ENCODE assay signal across 9 mouse cellular contexts in genomic region chr17:46612820-46613219, GRCm38 (mm10). TPM values are rescaled to one million over a fixed set of nuclear protein-coding genes. Genes with fewer than 3 reads are reported as not detected.
DNase-seq lines count a peak whose midpoint lies in the region; ATAC-seq and TF ChIP-seq lines count a peak whose summit lies in the region.
"Had no signal": no experiment of that assay in that cellular context is flagged by ENCODE, and none has a peak within 500 bp of the region (broad histone marks: within the 10 kb centered on the region; RNA-seq: fewer than 3 reads in every experiment).

No protein-coding gene starts in this region.

- H3K9me3 ChIP-seq in heart, embryonic 13.5 days: no peaks in the 10 kb centered on the region
- H3K9me3 ChIP-seq in ES-E14 (ENCODE audit: control insufficient read depth, insufficient read depth, low read depth, low read length): no peaks in the 10 kb centered on the region
- no peaks in the 10 kb centered on the region for H3K9me3 ChIP-seq in limb, embryonic 14.5 days (ENCODE audit: control insufficient read depth, low read length)

- no peaks in the 10 kb centered on the region for H3K27me3 ChIP-seq in heart, embryonic 13.5 days (replicated peaks)
- H3K27me3 ChIP-seq in limb, embryonic 14.5 days (ENCODE audit: control insufficient read depth, insufficient read depth, low read length): no peaks in the 10 kb centered on the region

- TF ChIP-seq POLR2A in limb, embryonic 14.5 days (IDR thresholded peaks at IDR 0.05; ENCODE audit: borderline replicate concordance, extremely low read depth, insufficient read depth, insufficient read length): no peak

- H3K4me2 ChIP-seq in heart, embryonic 13.5 days: peak overlapping the region; percentile 16; the same call in 1 of the 2 replicates
- H3K4me2 ChIP-seq in limb, embryonic 14.5 days (replicated peaks; ENCODE audit: low read depth, low read length, severe bottlenecking): peak overlapping the region; percentile 27

- H3K4me1 ChIP-seq in heart, embryonic 13.5 days: peaks cover 77% of the 10 kb centered on the region
- H3K4me1 ChIP-seq in ES-E14 (ENCODE audit: control insufficient read depth in 2 of 2, insufficient read depth in 2 of 2, low read length in 2 of 2, poor library complexity in 1 of 2): peaks cover 33 to 43% of the 10 kb centered on the region in 2 experiments
- peaks cover 60% of the 10 kb centered on the region for H3K4me1 ChIP-seq in limb, embryonic 14.5 days (ENCODE audit: control insufficient read depth, insufficient read depth, low read length)

- peak overlapping the region; percentile 60 for H3K9ac ChIP-seq in heart, embryonic 13.5 days
- no peak overlapping the region for H3K9ac ChIP-seq in ES-E14 (ENCODE audit: insufficient read depth, low read depth, low read length, poor library complexity, severe bottlenecking)
- H3K9ac ChIP-seq in limb, embryonic 14.5 days (ENCODE audit: low read depth, low read length, severe bottlenecking): 0 out of 2 replicates have a peak overlapping the region, but pooled peaks have one; percentile 2

- DNase-seq in heart, postnatal 36 days: no peak
- no peak for DNase-seq in ES-E14 (ENCODE audit: low read depth, low spot score)
- DNase-seq in kidney, adult 11 months: peak; percentile 59
- no peak for DNase-seq in limb, embryonic 14.5 days (ENCODE audit: low spot score)
- DNase-seq in MN1 (ENCODE audit: low spot score): no peak
- DNase-seq in left cerebral cortex, adult 8-10 months (ENCODE audit: low spot score in 2 of 2): no peak
- DNase-seq in layer of hippocampus, adult 8-10 months (ENCODE audit: low spot score in 2 of 2): no peak
- DNase-seq: gastrocnemius, postnatal 14 days had no signal

- intact Hi-C loops in heart, postnatal 36 days (cut with DNase I): no loop called here

- no peak overlapping the region for H3K4me3 ChIP-seq in heart, embryonic 13.5 days
- H3K4me3 ChIP-seq in ES-E14 (ENCODE audit: insufficient read depth in 1 of 2, low read depth in 1 of 2, low read length in 2 of 2, poor library complexity in 1 of 2, severe bottlenecking in 1 of 2): no peak overlapping the region
- no peak overlapping the region for H3K4me3 ChIP-seq in limb, embryonic 14.5 days (replicated peaks; ENCODE audit: low read length)

- WGBS in heart, embryonic 13.5 days: 39% methylated on average over 4 of the region's 4 CpGs
- WGBS in limb, embryonic 14.5 days: 10% methylated on average over 4 of the region's 4 CpGs

- H3K27ac ChIP-seq in heart, embryonic 13.5 days (replicated peaks): peak overlapping the region; percentile 61
- peak overlapping the region; percentile 45; the same call in 1 of the 2 replicates for H3K27ac ChIP-seq in ES-E14 (ENCODE audit: insufficient read depth, low read depth, low read length, poor library complexity, severe bottlenecking)
- no peak overlapping the region for H3K27ac ChIP-seq in limb, embryonic 14.5 days (replicated peaks; ENCODE audit: low read depth, low read length)

- no peaks in the 10 kb centered on the region for H3K36me3 ChIP-seq in heart, embryonic 13.5 days
- H3K36me3 ChIP-seq in ES-E14 (ENCODE audit: control insufficient read depth, insufficient read depth, low read length, poor library complexity, severe bottlenecking): no peaks in the 10 kb centered on the region; the same call in 1 of the 2 replicates
- no peaks in the 10 kb centered on the region; the same call in 1 of the 2 replicates for H3K36me3 ChIP-seq in limb, embryonic 14.5 days (ENCODE audit: control insufficient read depth, insufficient read depth, low read length)

- ATAC-seq in heart, embryonic 13.5 days (ENCODE audit: extremely low read depth, insufficient number of reproducible peaks, low FRiP score, low TSS enrichment): no peak
- ATAC-seq in limb, embryonic 14.5 days (ENCODE audit: low FRiP score, low read depth): no peak

- in situ Hi-C loops in ES-E14 (cut with MboI; ENCODE audit: low sequenced_read_pairs in 2 of 2, unreplicated experiment in 2 of 2): no loop called here

TF ChIP-seq in ES-E14, 5 proteins besides CTCF, POLR2A, EP300 and RAD21:
- TF ChIP-seq ZC3H11A (IDR thresholded peaks at IDR 0.05; ENCODE audit: borderline replicate concordance, low read depth, low read length) (no peak), HCFC1 (IDR thresholded peaks at IDR 0.05; ENCODE audit: borderline replicate concordance, insufficient read depth, low read length) (no peak), CHD2 (IDR thresholded peaks at IDR 0.05; ENCODE audit: low read depth, low read length) (no peak), ZNF384 (IDR thresholded peaks at IDR 0.05; ENCODE audit: low read depth, low read length) (no peak), MAFK (IDR thresholded peaks at IDR 0.05; ENCODE audit: insufficient read depth, low read depth, low read length) (no peak)

RNA-seq across cellular contexts. Expression of gene Ptk7, which starts 16.5 kb away (rescaled TPM):
- polyA plus RNA-seq in heart, embryonic 13.5 days (2015; fragmentation: Nextera tagmentation; extraction: Ambion mirVana): 49.3 and 52.6 TPM in 2 replicates
- total RNA-seq in heart, postnatal 36 days (2021): 1 to 10 TPM; 2.7 to 4.0 TPM
- 200 and 384 TPM in 2 replicates for total RNA-seq in ES-E14 (2012; rRNA removed)
- 89.4 and 116 TPM in 2 replicates for polyA plus RNA-seq in limb, embryonic 14.5 days (2012; rRNA removed)
- polyA plus RNA-seq in limb, embryonic 14.5 days (2014; fragmentation: Nextera tagmentation; extraction: Ambion mirVana): 73.8 and 84.6 TPM in 2 replicates
- 10 to 100 TPM; 11.2 to 12.9 (median 11.8) TPM for total RNA-seq in left cerebral cortex, adult 8-10 months (2022)
- 1 to 10 TPM; 8.2 to 9.2 (median 8.9) TPM for total RNA-seq in layer of hippocampus, adult 8-10 months (2022)

RNA-seq across cellular contexts. Expression of gene Klc4, which starts 33.0 kb away (rescaled TPM):
- 18.6 and 20.5 TPM in 2 replicates for polyA plus RNA-seq in heart, embryonic 13.5 days (2015; fragmentation: Nextera tagmentation; extraction: Ambion mirVana)
- 10 to 100 TPM; 24.5 to 29.1 TPM for total RNA-seq in heart, postnatal 36 days (2021)
- total RNA-seq in ES-E14 (2012; rRNA removed): 17.8 and 20.7 TPM in 2 replicates
- polyA plus RNA-seq in limb, embryonic 14.5 days (2012; rRNA removed): 19.5 and 20.4 TPM in 2 replicates
- 19.3 and 21.5 TPM in 2 replicates for polyA plus RNA-seq in limb, embryonic 14.5 days (2014; fragmentation: Nextera tagmentation; extraction: Ambion mirVana)
- 10 to 100 TPM; 20.8 to 23.4 (median 22.5) TPM for total RNA-seq in left cerebral cortex, adult 8-10 months (2022)
- total RNA-seq in layer of hippocampus, adult 8-10 months (2022): 10 to 100 TPM; 18.9 to 21.8 (median 21.1) TPM

RNA-seq across cellular contexts. Expression of gene Mrpl2, which starts 33.2 kb away (rescaled TPM):
- 98.0 and 111 TPM in 2 replicates for polyA plus RNA-seq in heart, embryonic 13.5 days (2015; fragmentation: Nextera tagmentation; extraction: Ambion mirVana)
- total RNA-seq in heart, postnatal 36 days (2021): 100 to 1,000 TPM; 130 to 134 TPM
- total RNA-seq in ES-E14 (2012; rRNA removed): 205 and 261 TPM in 2 replicates
- polyA plus RNA-seq in limb, embryonic 14.5 days (2012; rRNA removed): 68.0 and 91.1 TPM in 2 replicates
- 103 and 113 TPM in 2 replicates for polyA plus RNA-seq in limb, embryonic 14.5 days (2014; fragmentation: Nextera tagmentation; extraction: Ambion mirVana)
- total RNA-seq in left cerebral cortex, adult 8-10 months (2022): 10 to 100 TPM; 54.2 to 66.0 (median 59.1) TPM
- total RNA-seq in layer of hippocampus, adult 8-10 months (2022): 10 to 100 TPM; 43.7 to 60.5 (median 51.2) TPM

RNA-seq across cellular contexts. Expression of gene Cul7, which starts 37.3 kb away (rescaled TPM):
- 41.1 and 41.4 TPM in 2 replicates for polyA plus RNA-seq in heart, embryonic 13.5 days (2015; fragmentation: Nextera tagmentation; extraction: Ambion mirVana)
- total RNA-seq in heart, postnatal 36 days (2021): 10 to 100 TPM; 20.7 to 23.8 TPM
- total RNA-seq in ES-E14 (2012; rRNA removed): 88.5 and 96.1 TPM in 2 replicates
- 135 and 149 TPM in 2 replicates for polyA plus RNA-seq in limb, embryonic 14.5 days (2012; rRNA removed)
- 52.6 and 58.2 TPM in 2 replicates for polyA plus RNA-seq in limb, embryonic 14.5 days (2014; fragmentation: Nextera tagmentation; extraction: Ambion mirVana)
- total RNA-seq in left cerebral cortex, adult 8-10 months (2022): 10 to 100 TPM; 28.0 to 33.6 (median 32.5) TPM
- 10 to 100 TPM; 22.6 to 26.4 (median 23.4) TPM for total RNA-seq in layer of hippocampus, adult 8-10 months (2022)

RNA-seq across cellular contexts. Expression of gene Srf, which starts 56.8 kb away (rescaled TPM):
- polyA plus RNA-seq in heart, embryonic 13.5 days (2015; fragmentation: Nextera tagmentation; extraction: Ambion mirVana): 11.6 and 13.1 TPM in 2 replicates
- 10 to 100 TPM; 85.7 to 94.7 TPM for total RNA-seq in heart, postnatal 36 days (2021)
- 65.2 and 75.6 TPM in 2 replicates for total RNA-seq in ES-E14 (2012; rRNA removed)
- polyA plus RNA-seq in limb, embryonic 14.5 days (2012; rRNA removed): 87.2 and 129 TPM in 2 replicates
- 9.6 and 10.2 TPM in 2 replicates for polyA plus RNA-seq in limb, embryonic 14.5 days (2014; fragmentation: Nextera tagmentation; extraction: Ambion mirVana)
- total RNA-seq in left cerebral cortex, adult 8-10 months (2022): 10 to 100 TPM; 57.3 to 61.0 (median 60.6) TPM
- total RNA-seq in layer of hippocampus, adult 8-10 months (2022): 10 to 100 TPM; 66.2 to 84.0 (median 73.5) TPM

Comparison
In these comparisons a context has a peak if more than half of its experiments do, and no peak if none do; other contexts are left out.
1. RNA of gene Ptk7, which starts 16.5 kb away (total RNA-seq): 200 to 384 TPM in ES-E14; 11.2 to 12.9 TPM in left cerebral cortex, adult 8-10 months, 8.2 to 9.2 TPM in layer of hippocampus, adult 8-10 months and 2.7 to 4.0 TPM in heart, postnatal 36 days; every median in the first group is over 10 times any median in the second.